Mouse (Mus musculus): ENCODE data around the gene Hoxa13.
A peak's percentile ranks its signal among the peaks of the same experiment; 100 is the strongest.

The Hoxa13 gene

DNA sequence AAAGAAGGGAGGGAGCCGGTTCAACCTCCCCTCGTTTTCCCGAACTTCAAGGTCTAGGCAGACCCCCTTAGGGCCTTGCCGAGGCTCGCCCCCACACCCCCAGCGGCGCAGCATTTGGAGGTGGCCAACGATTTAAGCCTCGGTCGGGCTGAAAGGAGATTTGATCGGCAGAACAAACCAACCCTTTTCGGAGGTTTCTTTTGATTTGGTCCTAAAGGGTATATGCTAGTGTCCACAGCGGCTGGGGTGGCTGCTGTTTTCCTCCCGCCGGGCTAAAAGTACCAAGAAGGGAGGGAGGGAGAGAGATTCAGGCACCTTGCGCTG is 11.3 kb downstream of the Hoxa13 start:
- DNase-seq: no peak

- no peak for DNase-seq
These were observed 11.9 kb downstream of the Hoxa13 start for GRCm38 (mm10) chr6:52248638-52249414.

- DNase-seq: no peak
These were observed 12.7 kb downstream of the Hoxa13 start for GRCm38 (mm10) chr6:52247766-52248637.

GRCm38 (mm10) chr6:52246916-52247315 is 13.8 kb downstream of the Hoxa13 start:
- no peak for DNase-seq

DNA sequence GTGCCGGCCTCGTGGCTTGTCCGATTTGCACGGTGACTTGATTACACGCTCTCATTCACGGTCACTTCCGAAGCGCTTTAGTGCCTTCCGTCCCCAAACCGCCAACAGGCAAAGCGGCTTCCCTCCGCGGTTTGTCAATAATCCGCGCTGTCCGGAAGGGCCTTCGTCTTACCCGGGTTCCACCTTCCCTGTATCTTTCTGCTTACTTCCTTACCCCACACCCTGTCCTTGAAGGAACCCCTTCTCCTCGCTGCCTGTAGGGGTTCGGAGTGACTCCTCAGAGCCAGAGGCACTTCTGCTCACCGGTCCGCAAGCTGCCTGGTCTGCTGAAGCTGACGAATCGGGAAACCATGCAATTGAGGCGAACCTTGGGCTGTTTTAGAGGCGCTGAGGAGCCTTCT is 14.3 kb downstream of the Hoxa13 start:
- no peak for DNase-seq

- no peak for DNase-seq
These were observed 14.9 kb downstream of the Hoxa13 start, which contains the start of gene Hoxa11 for GRCm38 (mm10) chr6:52245757-52246142. Gene Hoxa11, minus strand, starts transcription at chr6:52245810.

DNA sequence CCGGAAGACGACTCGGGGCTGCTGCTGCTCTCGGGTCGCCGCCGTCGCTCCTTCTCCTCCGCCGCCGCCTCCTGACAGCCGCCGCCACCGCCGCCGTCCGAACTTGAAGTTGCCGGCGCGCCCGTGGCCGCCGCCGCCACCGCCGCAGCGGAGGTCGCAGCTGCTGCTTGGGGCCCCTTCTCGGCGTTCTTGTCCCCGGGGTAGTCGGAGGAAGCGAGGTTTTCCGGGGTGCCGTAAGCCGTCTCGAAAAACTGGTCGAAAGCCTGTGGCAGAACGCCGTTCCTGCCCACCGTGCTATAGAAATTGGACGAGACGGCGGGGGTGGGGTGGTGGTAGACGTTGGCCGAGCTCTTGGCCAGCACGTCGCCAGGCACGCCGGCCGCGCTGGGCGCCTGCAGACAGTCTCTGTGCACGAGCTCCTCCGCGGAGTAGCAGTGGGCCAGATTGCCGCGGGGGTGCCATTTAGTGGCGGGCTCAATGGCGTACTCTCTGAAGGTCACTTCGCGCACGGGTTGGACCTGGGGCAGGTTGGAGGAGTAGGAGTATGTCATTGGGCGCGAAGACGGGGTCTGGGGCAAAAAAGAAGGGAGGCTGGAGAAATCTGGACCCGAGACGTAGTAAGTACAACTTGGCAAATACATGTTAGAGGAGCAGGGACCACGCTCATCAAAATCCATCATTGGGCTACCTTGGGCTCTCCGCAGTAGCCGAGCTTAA is 15.5 kb downstream of the Hoxa13 start:
- DNase-seq: no peak

GRCm38 (mm10) chr6:52244471-52245039 is 16.1 kb downstream of the Hoxa13 start:
- no peak for DNase-seq

- no peak for DNase-seq
These were observed 17.0 kb downstream of the Hoxa13 start for GRCm38 (mm10) chr6:52243681-52244121.

DNA sequence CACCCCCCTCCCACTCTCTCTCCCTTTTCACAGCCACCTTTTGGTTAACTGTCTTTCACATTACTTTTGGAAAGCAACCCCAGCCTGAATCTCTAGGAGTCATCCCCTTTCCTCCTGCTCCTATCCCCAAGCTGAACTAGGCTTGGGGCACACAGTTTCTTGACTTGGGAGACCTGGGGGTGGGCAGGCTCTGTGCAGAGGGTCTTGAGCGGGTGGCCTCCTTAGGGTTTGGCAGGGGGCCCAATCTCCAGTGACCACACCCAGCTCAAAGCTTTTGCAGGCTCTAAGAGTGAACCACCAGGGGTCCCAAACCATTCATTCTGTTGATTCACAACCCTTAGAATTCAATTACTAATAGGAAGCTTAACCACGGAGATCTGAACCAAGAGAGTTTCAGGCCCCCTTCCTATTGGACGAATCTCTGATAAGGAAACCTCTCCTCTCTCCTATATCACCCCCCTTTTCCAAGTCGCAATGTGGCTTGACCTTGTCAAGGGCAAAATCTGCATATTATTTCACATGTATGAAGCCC is 17.8 kb downstream of the Hoxa13 start:
- no peak for DNase-seq

DNA sequence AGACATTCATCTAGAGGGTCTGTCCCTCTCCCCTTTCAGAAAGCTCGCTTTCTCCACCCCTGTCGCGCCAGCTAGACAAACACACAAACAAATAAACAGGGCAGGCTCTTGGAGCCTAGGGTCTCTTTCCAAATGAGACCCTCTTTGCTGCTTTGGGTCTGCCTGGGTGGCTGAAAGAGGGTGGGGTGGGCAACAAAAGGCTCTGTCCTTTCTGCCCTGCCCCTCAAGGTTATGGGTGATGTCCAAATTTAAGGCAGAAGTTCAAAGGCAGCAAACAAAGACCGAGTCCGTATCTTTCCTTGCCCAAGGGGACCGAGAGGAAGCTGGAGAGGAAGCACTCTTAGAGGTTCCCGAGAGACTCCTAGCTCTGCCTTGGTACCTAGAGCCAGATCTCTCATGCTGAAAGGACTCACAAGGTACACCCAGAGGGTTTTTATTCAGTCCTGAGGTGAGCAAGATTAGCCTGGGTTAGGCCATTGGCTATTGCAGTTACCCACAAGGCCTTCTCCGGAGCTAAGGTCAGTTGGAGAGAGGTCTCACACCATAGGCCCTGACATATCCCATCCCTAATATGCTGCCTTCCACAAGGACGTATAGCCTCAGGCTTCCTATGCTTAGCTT is 19.6 kb downstream of the Hoxa13 start:
- no peak for DNase-seq

- peak; percentile 95 for DNase-seq
These were observed 20.2 kb downstream of the Hoxa13 start, which contains the start of gene Hoxa10 for GRCm38 (mm10) chr6:52240389-52241000. Gene Hoxa10, minus strand, starts transcription at chr6:52240854.

GRCm38 (mm10) chr6:52239625-52240388 is 20.9 kb downstream of the Hoxa13 start:
- DNase-seq: no peak

GRCm38 (mm10) chr6:52238976-52239375 is 21.7 kb downstream of the Hoxa13 start:
- DNase-seq: no peak

DNA sequence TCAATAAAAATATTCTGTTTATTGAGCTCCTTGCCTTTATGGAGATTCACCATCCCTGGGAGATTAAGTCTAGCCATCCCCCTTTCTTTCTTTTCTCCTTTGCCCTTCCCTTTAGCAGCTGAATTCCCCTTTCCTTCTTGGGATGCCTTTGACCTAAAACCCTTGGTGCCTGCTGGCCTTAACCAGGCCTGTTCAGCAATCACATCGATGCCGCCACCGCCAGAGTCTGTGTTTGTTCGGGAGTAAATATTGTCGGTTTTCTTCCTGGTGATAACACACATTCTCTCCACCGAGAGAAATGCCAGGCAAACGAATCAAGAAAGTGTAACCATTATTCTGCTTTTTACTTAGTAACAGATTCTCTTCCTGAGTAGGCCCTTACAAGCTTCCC is 22.5 kb downstream of the Hoxa13 start:
- DNase-seq: no peak

GRCm38 (mm10) chr6:52237346-52238154 is 23.1 kb downstream of the Hoxa13 start:
- no peak for DNase-seq

GRCm38 (mm10) chr6:52236806-52237205 is 23.9 kb downstream of the Hoxa13 start:
- no peak for DNase-seq

DNA sequence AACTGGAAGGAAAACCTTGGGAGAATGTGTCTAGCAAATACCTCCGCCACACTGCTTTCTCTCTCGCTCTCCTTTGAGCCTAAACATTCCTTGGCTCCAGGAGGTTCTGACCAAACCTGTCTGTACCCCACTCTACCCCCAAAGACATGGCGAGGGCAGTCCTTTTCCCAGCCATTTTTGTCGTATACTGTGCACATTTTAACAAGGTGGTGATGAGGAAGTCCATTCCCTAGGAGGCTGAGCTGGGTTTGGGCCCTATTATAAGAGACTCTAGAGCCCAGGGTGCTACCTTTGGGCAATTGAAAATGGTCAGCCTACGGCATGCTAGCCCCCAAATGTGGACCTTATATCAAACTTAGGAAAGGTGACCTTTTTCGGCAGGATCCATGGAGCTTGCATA is 24.8 kb downstream of the Hoxa13 start:
- DNase-seq: no peak

DNA sequence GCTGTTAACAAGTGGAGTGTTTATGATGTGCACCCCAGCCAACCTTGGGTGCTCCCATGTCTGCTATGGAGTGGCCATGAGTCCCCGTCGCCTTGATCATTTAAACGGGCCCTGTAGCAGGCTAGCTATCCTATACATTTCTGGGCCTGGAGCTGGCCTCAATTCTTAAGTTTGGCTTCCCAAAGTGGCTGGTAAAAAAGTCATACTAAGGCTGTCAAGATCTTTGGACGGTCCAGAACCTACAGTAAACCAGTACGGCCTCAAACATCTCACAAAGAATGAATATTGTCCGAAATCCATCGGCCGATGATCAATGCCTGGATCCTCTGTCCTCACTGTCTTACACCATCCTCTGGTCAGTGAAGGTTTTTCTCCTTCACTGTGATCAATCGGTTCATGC is 25.4 kb downstream of the Hoxa13 start:
- no peak for DNase-seq
